Mouse (Mus musculus) cerebellum, adult 9-10 months (tissue): ENCODE results near the gene Gm7247.
A peak's percentile ranks its signal among the peaks of the same experiment; 100 is the strongest.
"Not testable (repeated sequence)": the region's sequence is repeated elsewhere in the genome, so short reads cannot be mapped to it uniquely, and the experiment has no call there.

ENCODE experiments used
- DNase-seq: peaks from one replicate; pipeline ENCODE4 v3.0.0; 2022

The Gm7247 gene

GRCm38 (mm10) chr14:51361456-51361855 is at the start of gene Gm7247:
Gm7247 (plus strand) TSS chr14:51361756.
- no peak for DNase-seq

GRCm38 (mm10) chr14:51324001-51324400 is 37.6 kb upstream of the Gm7247 start:
- DNase-seq: no peak

- no peak for DNase-seq
Observed at GRCm38 (mm10) chr14:51346027-51346426, 15.5 kb upstream of the Gm7247 start.

- no peak for DNase-seq
Observed at GRCm38 (mm10) chr14:51358111-51358982, 3.2 kb upstream of the Gm7247 start.

GRCm38 (mm10) chr14:51382805-51383204 is 21.2 kb downstream of the Gm7247 start:
- DNase-seq: no peak

GRCm38 (mm10) chr14:51384351-51384750 is 22.8 kb downstream of the Gm7247 start:
- DNase-seq: no peak

GRCm38 (mm10) chr14:51385741-51386140 is 24.2 kb downstream of the Gm7247 start:
- DNase-seq: no peak

GRCm38 (mm10) chr14:51387768-51388167 is 26.2 kb downstream of the Gm7247 start:
- no peak for DNase-seq

- no peak for DNase-seq
Observed at GRCm38 (mm10) chr14:51388222-51388621, 26.7 kb downstream of the Gm7247 start.

- no peak for DNase-seq
Observed at GRCm38 (mm10) chr14:51410520-51410919, 49.0 kb downstream of the Gm7247 start, which contains the start of gene Vmn2r88. Vmn2r88 (plus strand) TSS chr14:51410820.

GRCm38 (mm10) chr14:51423885-51424284 is 62.3 kb downstream of the Gm7247 start:
- DNase-seq: no peak

GRCm38 (mm10) chr14:51430138-51430537 is 68.6 kb downstream of the Gm7247 start:
- DNase-seq: peak; percentile 3

GRCm38 (mm10) chr14:51434546-51434945 is 73.0 kb downstream of the Gm7247 start:
- no peak for DNase-seq

- DNase-seq: no peak
Observed at GRCm38 (mm10) chr14:51435020-51435419, 73.5 kb downstream of the Gm7247 start.

GRCm38 (mm10) chr14:51438955-51439354 is 77.4 kb downstream of the Gm7247 start:
- no peak for DNase-seq

- DNase-seq: not testable (repeated sequence)
Observed at GRCm38 (mm10) chr14:51451557-51451956, 90.0 kb downstream of the Gm7247 start, which contains the start of gene Vmn2r89. Vmn2r89 (plus strand) TSS chr14:51451857.

GRCm38 (mm10) chr14:51480278-51480677 is 118.7 kb downstream of the Gm7247 start:
- DNase-seq: not testable (repeated sequence)

- not testable (repeated sequence) for DNase-seq
Observed at GRCm38 (mm10) chr14:51481332-51482015, 119.9 kb downstream of the Gm7247 start.

- no peak for DNase-seq
Observed at GRCm38 (mm10) chr14:51482051-51482715, 120.6 kb downstream of the Gm7247 start.

GRCm38 (mm10) chr14:51482971-51483381 is 121.4 kb downstream of the Gm7247 start:
- not testable (repeated sequence) for DNase-seq

GRCm38 (mm10) chr14:51483671-51484070 is 122.1 kb downstream of the Gm7247 start:
- DNase-seq: no peak

- no peak for DNase-seq
Observed at GRCm38 (mm10) chr14:51486111-51486510, 124.6 kb downstream of the Gm7247 start.

- no peak for DNase-seq
Observed at GRCm38 (mm10) chr14:51495781-51496180, 134.2 kb downstream of the Gm7247 start.
